In genomic region chr6:86513296-86513695, GRCm38 (mm10) we compare ENCODE assay signal across 29 mouse cellular contexts. TPM values are rescaled to one million over a fixed set of nuclear protein-coding genes. Genes with fewer than 3 reads are reported as not detected.
DNase-seq lines count a peak whose midpoint lies in the region; ATAC-seq and TF ChIP-seq lines count a peak whose summit lies in the region.
"Had no signal": no experiment of that assay in that cellular context is flagged by ENCODE, and none has a peak within 500 bp of the region (broad histone marks: within the 10 kb centered on the region; RNA-seq: fewer than 3 reads in every experiment).

No protein-coding gene starts in this region.

- TF ChIP-seq CTCF in Patski (IDR thresholded peaks at IDR 0.05) = no peak
- TF ChIP-seq CTCF in left cerebral cortex, adult 2 months (IDR thresholded peaks at IDR 0.05) = no peak

- in situ Hi-C loops in Patski (cut with MboI; ENCODE audit: low pct_unique_long_range_greater_than_20kb) = loop anchor here (5.0 kb wide), 1 partner anchor 36 kb away; no protein-coding TSS in a partner anchor

- H3K27ac ChIP-seq in midbrain, embryonic 11.5 days (ENCODE audit: low read depth, low read length) = no peak overlapping the region
- H3K27ac ChIP-seq in midbrain, embryonic 16.5 days (ENCODE audit: low read length) = no peak overlapping the region
- no peak overlapping the region for H3K27ac ChIP-seq in left cerebral cortex, adult 2 months
- H3K27ac ChIP-seq: embryonic facial prominence, embryonic 10.5 days; embryonic facial prominence, embryonic 13.5 days; forebrain, embryonic 12.5 days; forebrain, embryonic 15.5 days; heart, embryonic 15.5 days; hindbrain, embryonic 10.5 days; hindbrain, embryonic 13.5 days had no signal

- H3K4me1 ChIP-seq in midbrain, embryonic 11.5 days (ENCODE audit: control insufficient read depth, insufficient read depth, low read length) = no peaks in the 10 kb centered on the region
- H3K4me1 ChIP-seq in midbrain, embryonic 16.5 days (ENCODE audit: control insufficient read depth, insufficient read depth, low read length) = no peaks in the 10 kb centered on the region
- H3K4me1 ChIP-seq: embryonic facial prominence, embryonic 10.5 days; embryonic facial prominence, embryonic 13.5 days; forebrain, embryonic 12.5 days; forebrain, embryonic 15.5 days; heart, embryonic 15.5 days; hindbrain, embryonic 10.5 days; hindbrain, embryonic 13.5 days had no signal

- POLR2A ChIA-PET in Patski (lab: Charles Lee) = no interaction called here

- no peak overlapping the region for H3K4me3 ChIP-seq in midbrain, embryonic 11.5 days (ENCODE audit: low read depth, low read length)
- H3K4me3 ChIP-seq in midbrain, embryonic 16.5 days (ENCODE audit: low read depth, low read length) = no peak overlapping the region
- H3K4me3 ChIP-seq in left cerebral cortex, adult 2 months = no peak overlapping the region
- H3K4me3 ChIP-seq: embryonic facial prominence, embryonic 10.5 days; embryonic facial prominence, embryonic 13.5 days; erythroblast, embryonic 14.5 days; forebrain, embryonic 12.5 days; forebrain, embryonic 15.5 days; heart, embryonic 12.5 days; heart, embryonic 15.5 days; hindbrain, embryonic 10.5 days; hindbrain, embryonic 13.5 days had no signal

- H3K9ac ChIP-seq in midbrain, embryonic 11.5 days (ENCODE audit: low read length) = no peak overlapping the region
- no peak overlapping the region for H3K9ac ChIP-seq in midbrain, embryonic 16.5 days (ENCODE audit: low read depth, low read length)
- H3K9ac ChIP-seq: embryonic facial prominence, embryonic 13.5 days; forebrain, embryonic 12.5 days; forebrain, embryonic 15.5 days; heart, embryonic 12.5 days; heart, embryonic 15.5 days; hindbrain, embryonic 13.5 days had no signal

- no peaks in the 10 kb centered on the region for H3K9me3 ChIP-seq in midbrain, embryonic 11.5 days (ENCODE audit: control insufficient read depth, low read length)
- H3K9me3 ChIP-seq in midbrain, embryonic 16.5 days (replicated peaks; ENCODE audit: control insufficient read depth, low read length, poor library complexity, severe bottlenecking) = no peaks in the 10 kb centered on the region
- H3K9me3 ChIP-seq: embryonic facial prominence, embryonic 10.5 days; embryonic facial prominence, embryonic 13.5 days; forebrain, embryonic 12.5 days; forebrain, embryonic 15.5 days; heart, embryonic 12.5 days; heart, embryonic 15.5 days; hindbrain, embryonic 10.5 days; hindbrain, embryonic 13.5 days had no signal

- no peak for ATAC-seq in midbrain, embryonic 11.5 days (ENCODE audit: low FRiP score)
- ATAC-seq in midbrain, embryonic 16.5 days = no peak
- peak; percentile 31 for ATAC-seq in Patski
- ATAC-seq: forebrain, embryonic 15.5 days; hindbrain, embryonic 16.5 days had no signal

- H3K4me2 ChIP-seq in midbrain, embryonic 11.5 days = no peak overlapping the region
- H3K4me2 ChIP-seq in midbrain, embryonic 16.5 days (ENCODE audit: low read length) = no peak overlapping the region
- H3K4me2 ChIP-seq: embryonic facial prominence, embryonic 13.5 days; forebrain, embryonic 12.5 days; forebrain, embryonic 15.5 days; heart, embryonic 12.5 days; heart, embryonic 15.5 days; hindbrain, embryonic 13.5 days had no signal

- 95% methylated on average over 4 of the region's 4 CpGs for WGBS in midbrain, embryonic 11.5 days
- WGBS in midbrain, embryonic 16.5 days = 93% methylated on average over 4 of the region's 4 CpGs

- DNase-seq in midbrain, embryonic 11.5 days (ENCODE audit: low spot score, missing footprints) = peak; percentile 75
- DNase-seq in 416B (ENCODE audit: low read depth) (peak; percentile 54), Patski (ENCODE audit: low read depth, low spot score) (peak; percentile 47)
- DNase-seq in spleen, postnatal 14 days (ENCODE audit: low spot score in 2 of 2) = no peak
- no peak for DNase-seq in left cerebral cortex, adult 2 months (ENCODE audit: extremely low spot score in 1 of 2, low spot score in 2 of 2)
- no peak for DNase-seq in retina, postnatal 1 day
- DNase-seq: adrenal gland, adult 2 months; adrenal gland, postnatal 14 days; cerebellum, adult 11-12 months; cerebellum, adult 8-10 months; cerebellum, postnatal 10 days; cerebellum, postnatal 36 days; embryo, embryonic 11 days; gastrocnemius, postnatal 14 days; heart, adult 11 months; heart, postnatal 10 days; heart, postnatal 36 days; kidney, adult 11 months had no signal

- H3K36me3 ChIP-seq in midbrain, embryonic 11.5 days (ENCODE audit: control insufficient read depth, insufficient read depth, low read length) = no peaks in the 10 kb centered on the region
- no peaks in the 10 kb centered on the region for H3K36me3 ChIP-seq in midbrain, embryonic 16.5 days (ENCODE audit: control insufficient read depth, insufficient read depth, low read length)
- H3K36me3 ChIP-seq: embryonic facial prominence, embryonic 10.5 days; embryonic facial prominence, embryonic 13.5 days; forebrain, embryonic 12.5 days; forebrain, embryonic 15.5 days; heart, embryonic 12.5 days; heart, embryonic 15.5 days; hindbrain, embryonic 10.5 days; hindbrain, embryonic 13.5 days had no signal

- intact Hi-C loops in left cerebral cortex, adult 2 months (cut with DNase I) = no loop called here

- CTCF ChIA-PET in Patski (lab: Charles Lee) = interaction anchor here (0.6 to 1.4 kb wide), 2 partner anchors 9 to 42 kb away, joined by 3 to 4 read pairs; no protein-coding TSS in a partner anchor

- H3K27me3 ChIP-seq in midbrain, embryonic 11.5 days (ENCODE audit: control insufficient read depth, insufficient read depth, low read length) = no peaks in the 10 kb centered on the region
- no peaks in the 10 kb centered on the region for H3K27me3 ChIP-seq in midbrain, embryonic 16.5 days (ENCODE audit: control insufficient read depth, insufficient read depth, low read depth, low read length)
- no peaks in the 10 kb centered on the region for H3K27me3 ChIP-seq in Patski
- H3K27me3 ChIP-seq: embryonic facial prominence, embryonic 13.5 days; forebrain, embryonic 12.5 days; forebrain, embryonic 15.5 days; heart, embryonic 12.5 days; heart, embryonic 15.5 days; hindbrain, embryonic 13.5 days had no signal

RNA-seq across cellular contexts. Expression of gene Pcbp1, which starts 12.8 kb away (rescaled TPM):
- 418 and 497 TPM in 2 replicates for polyA plus RNA-seq in midbrain, embryonic 11.5 days (2014; fragmentation: Nextera tagmentation; extraction: Ambion mirVana)
- 190 and 269 TPM in 2 replicates for polyA plus RNA-seq in midbrain, embryonic 16.5 days (2015; fragmentation: Nextera tagmentation; extraction: Ambion mirVana)
- 240 TPM for polyA plus RNA-seq in Patski (2021)
- 100 to 1,000 TPM; 174 to 176 TPM for total RNA-seq in left cerebral cortex, adult 2 months (2021)

Comparison
In these comparisons a context has a peak if more than half of its experiments do, and no peak if none do; other contexts are left out.
1. DNase-seq: peak in midbrain, embryonic 11.5 days (single experiment), 416B (single experiment) and Patski (single experiment); none in spleen, postnatal 14 days (0 of 2), left cerebral cortex, adult 2 months (0 of 2) and retina, postnatal 1 day (single experiment).